Mouse (Mus musculus) embryonic stem cell, embryonic (primary cell): ENCODE data around the gene Chek2.
"Not testable (repeated sequence)": the region's sequence is repeated elsewhere in the genome, so short reads cannot be mapped to it uniquely, and the experiment has no call there.

Source experiments
- CTCF ChIA-PET, 4 experiments: fragments of 300-600 bp in 2 of 4; fragments of 350-600 bp in 2 of 4; sonication (Branson Sonifier 250); formaldehyde crosslinking; loops; one replicate each; lab custom pipeline; 2022; ENCODE audit warnings: inconsistent platforms in 2 of 4; lab: Charles Lee
- POLR2A ChIA-PET, 4 experiments: fragments of 300-600 bp in 2 of 4; fragments of 350-600 bp in 2 of 4; sonication (Branson Sonifier 250); formaldehyde crosslinking; loops; one replicate each; lab custom pipeline; 2022; ENCODE audit warnings: antibody characterized with exemption in 4 of 4, inconsistent platforms in 1 of 4; lab: Charles Lee

Gene Chek2

DNA sequence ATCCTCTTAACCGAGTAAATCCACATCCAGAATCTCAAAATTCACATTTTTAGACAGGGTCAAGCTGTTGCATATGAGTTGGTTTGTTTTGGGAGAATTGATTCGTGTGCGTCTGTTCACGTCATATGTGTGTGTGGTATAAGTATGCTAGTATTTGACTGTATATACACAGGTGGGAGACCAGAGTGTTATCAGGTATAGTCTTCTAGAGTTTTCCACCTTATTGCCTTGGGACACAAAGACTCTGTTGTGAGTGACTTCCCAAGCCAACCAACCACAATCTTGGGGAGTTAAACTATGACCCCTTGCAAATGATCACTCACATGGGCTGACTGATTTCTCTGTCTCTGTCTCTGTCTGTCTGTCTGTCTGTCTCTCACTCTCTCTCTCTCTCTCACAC lies 15.4 kb upstream of the Chek2 start:
- ChIA-PET CTCF (interaction anchor here in 2 of 4 experiments (1.2 to 1.4 kb wide), 2 partner anchors 12 to 36 kb away, joined by 4 to 8 read pairs; no protein-coding TSS in a partner anchor), POLR2A (interaction anchor here in 2 of 4 experiments (0.7 to 1.8 kb wide), 3 partner anchors 11 to 20 kb away, joined by 3 to 4 read pairs (median 4); no protein-coding TSS in a partner anchor)

DNA sequence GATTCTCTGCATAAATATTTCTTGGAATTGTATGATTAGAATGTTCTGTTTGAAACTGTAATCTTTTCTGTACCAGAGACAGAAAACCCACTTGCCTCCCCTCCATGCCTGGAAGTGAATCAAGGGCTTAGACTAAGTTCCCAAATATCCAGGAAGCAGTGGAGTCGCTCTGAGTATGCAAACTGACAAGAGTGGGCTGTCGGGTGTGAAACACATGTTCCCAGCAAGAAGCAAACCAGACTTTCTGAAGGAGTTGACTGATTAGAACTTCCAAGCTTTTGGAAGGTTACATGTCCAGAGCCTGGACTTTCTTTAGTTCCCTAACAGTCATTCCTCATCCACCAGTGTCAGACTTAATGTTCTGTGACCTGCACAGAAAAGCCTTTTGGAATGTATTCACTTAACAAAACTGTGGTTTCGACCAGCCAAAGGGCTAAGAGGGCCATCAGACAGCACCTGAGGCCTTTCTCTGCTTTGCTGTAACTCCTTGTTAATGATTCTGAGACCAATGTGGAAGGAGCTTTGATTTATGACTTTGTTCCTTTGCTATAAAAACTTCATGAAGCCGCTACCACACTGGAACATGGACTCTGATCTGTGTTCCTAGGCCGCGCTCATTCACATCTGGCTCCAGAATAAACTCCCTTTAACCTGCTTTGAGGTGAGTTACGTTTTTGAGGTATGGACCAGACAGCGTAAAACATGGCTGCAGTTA lies 12.8 kb upstream of the Chek2 start:
- POLR2A ChIA-PET: interaction anchor here in 3 of 4 experiments (0.7 to 5.3 kb wide), 9 partner anchors 7 to 28 kb away, joined by 3 to 29 read pairs (median 4); partner anchors contain the start of gene Ulk1 (in 2 of the 3)
- CTCF ChIA-PET: interaction anchor here in 3 of 4 experiments (0.6 to 2.2 kb wide), 5 partner anchors 9 to 381 kb away, joined by 3 to 9 read pairs (median 4); no protein-coding TSS in a partner anchor

DNA sequence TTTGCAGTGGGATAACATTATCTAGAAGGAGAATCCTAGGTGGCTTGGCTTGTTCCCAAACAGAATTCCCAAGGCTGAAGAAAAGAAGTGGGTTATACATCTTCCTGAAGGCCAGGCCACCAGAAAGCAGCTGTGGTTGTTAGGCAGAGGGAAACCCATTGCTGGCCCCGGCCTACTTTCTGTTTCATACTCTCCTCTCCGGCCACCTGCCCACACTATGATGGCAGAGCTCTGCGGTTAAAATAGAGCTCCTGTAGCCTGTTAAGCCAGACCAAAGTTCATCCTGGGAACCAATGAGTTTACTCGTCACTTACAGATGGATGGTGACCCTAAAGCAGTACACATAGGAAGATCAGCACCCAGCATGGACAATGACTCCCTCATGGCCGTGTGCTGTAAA lies 12.2 kb upstream of the Chek2 start:
- ChIA-PET CTCF (interaction anchor here in 3 of 4 experiments (0.6 to 2.2 kb wide), 4 partner anchors 8 to 381 kb away, joined by 3 to 9 read pairs (median 6); no protein-coding TSS in a partner anchor), POLR2A (interaction anchor here in 3 of 4 experiments (0.7 to 5.3 kb wide), 10 partner anchors 8 to 29 kb away, joined by 3 to 29 read pairs (median 4); partner anchors contain the start of gene Ulk1 (in 2 of the 3))

GRCm38 (mm10) chr5:110831036-110831720 lies 8.6 kb upstream of the Chek2 start:
- ChIA-PET POLR2A (interaction anchor here in 3 of 4 experiments (0.6 to 5.3 kb wide), 13 partner anchors 9 to 60 kb away, joined by 3 to 29 read pairs (median 5); partner anchors contain the start of genes Ulk1 (in 3 of the 3) and Ep400 (in 1 of the 3)), CTCF (interaction anchor here in 2 of 4 experiments (0.8 to 1.1 kb wide), 2 partner anchors 43 kb away, joined by 4 to 5 read pairs; no protein-coding TSS in a partner anchor)

- CTCF ChIA-PET: interaction anchor here (0.6 to 2.7 kb wide), 13 partner anchors 9 to 434 kb away, joined by 3 to 14 read pairs (median 4); partner anchors contain the start of gene Ulk1 (in 1 of the 4)
- POLR2A ChIA-PET: interaction anchor here in 3 of 4 experiments (0.6 to 3.0 kb wide), 17 partner anchors 9 to 184 kb away, joined by 3 to 24 read pairs (median 5); partner anchors contain the start of genes Ep400 (in 2 of the 3), Ulk1 (in 2 of the 3), Pus1 (in 1 of the 3) and Ttc28 (in 1 of the 3)
Observed at GRCm38 (mm10) chr5:110835959-110836358, 3.8 kb upstream of the Chek2 start.

- POLR2A ChIA-PET: interaction anchor here in 2 of 4 experiments (0.5 to 5.6 kb wide), 4 partner anchors 28 to 439 kb away, joined by 3 to 64 read pairs (median 4); partner anchors contain the start of gene Ulk1 (in 1 of the 2)
- CTCF ChIA-PET: not testable (repeated sequence)
Observed at GRCm38 (mm10) chr5:110838016-110838415, 1.8 kb upstream of the Chek2 start.

- CTCF ChIA-PET: interaction anchor here (0.5 to 2.8 kb wide), 8 partner anchors 12 to 479 kb away, joined by 3 to 15 read pairs (median 4); partner anchors contain the start of gene Ulk1 (in 1 of the 4)
Observed at GRCm38 (mm10) chr5:110839038-110839677, 621 bp upstream of the Chek2 start.

DNA sequence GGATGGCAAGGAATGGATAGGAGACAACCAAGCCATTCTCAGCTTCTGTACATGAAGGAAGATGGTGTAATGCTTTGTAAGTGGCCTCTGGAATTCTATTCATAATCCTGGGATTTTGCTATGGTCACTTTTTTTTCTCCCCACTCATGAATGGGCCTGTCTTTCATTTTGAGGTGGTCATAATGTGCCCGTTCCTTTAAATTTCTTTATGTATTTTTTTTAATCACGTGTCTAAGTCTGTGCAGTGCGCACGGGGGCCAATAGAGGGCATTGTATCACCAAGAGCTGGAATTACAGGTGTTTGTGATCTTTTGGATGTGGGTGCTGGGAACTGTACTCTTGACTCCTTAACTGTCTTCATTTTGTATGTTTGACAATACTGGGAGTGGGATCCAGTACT lies 686 bp downstream of the Chek2 start:
- ChIA-PET POLR2A (interaction anchor here (0.6 to 5.8 kb wide), 48 partner anchors 9 to 436 kb away, joined by 3 to 64 read pairs (median 6); partner anchors contain the start of genes Ep400 (in 3 of the 4), Ulk1 (in 3 of the 4) and Ttc28 (in 2 of the 4)), CTCF (interaction anchor here (0.6 to 3.4 kb wide), 38 partner anchors 10 to 523 kb away, joined by 3 to 37 read pairs (median 4); partner anchors contain the start of genes Ep400 (in 3 of the 4), Fbrsl1 (in 1 of the 4), Ttc28 (in 1 of the 4) and Ulk1 (in 1 of the 4))

More at GRCm38 (mm10) chr5:110839038-110839677, 621 bp upstream of the Chek2 start:
- POLR2A ChIA-PET: interaction anchor here (0.6 to 5.8 kb wide), 14 partner anchors 14 to 68 kb away, joined by 3 to 64 read pairs (median 6); partner anchors contain the start of genes Ulk1 (in 2 of the 4) and Ep400 (in 1 of the 4)

GRCm38 (mm10) chr5:110841046-110841862 lies 1.5 kb downstream of the Chek2 start:
- ChIA-PET CTCF (interaction anchor here (0.5 to 3.4 kb wide), 43 partner anchors 9 to 463 kb away, joined by 3 to 37 read pairs (median 4); partner anchors contain the start of genes Ep400 (in 3 of the 4), Fbrsl1 (in 1 of the 4), Ttc28 (in 1 of the 4) and Ulk1 (in 1 of the 4)), POLR2A (interaction anchor here (0.6 to 5.8 kb wide), 54 partner anchors 9 to 435 kb away, joined by 3 to 64 read pairs (median 5); partner anchors contain the start of genes Ep400 (in 3 of the 4), Ulk1 (in 3 of the 4) and Ttc28 (in 2 of the 4))

DNA sequence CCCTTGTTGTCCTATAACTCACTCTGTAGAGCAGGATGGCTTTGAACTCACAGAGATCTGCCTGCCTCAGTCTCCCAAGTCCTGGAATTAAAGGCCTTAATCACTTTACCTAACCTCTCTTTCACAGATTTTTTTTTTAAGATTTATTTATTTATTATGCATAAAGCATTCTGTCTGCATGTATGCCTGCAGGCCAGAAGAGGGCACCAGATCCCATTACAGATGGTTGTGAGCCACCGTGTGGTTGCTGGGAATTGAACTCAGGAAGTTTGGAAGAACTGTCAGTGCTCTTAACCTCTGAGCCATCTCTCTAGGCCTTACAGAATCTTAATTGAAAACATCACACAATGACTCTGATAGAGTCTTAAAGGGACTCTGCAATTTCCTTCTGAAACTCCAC lies 13.2 kb downstream of the Chek2 start:
- POLR2A ChIA-PET: interaction anchor here in 3 of 4 experiments (0.6 to 2.1 kb wide), 6 partner anchors 9 to 263 kb away, joined by 3 to 14 read pairs (median 5); no protein-coding TSS in a partner anchor
- CTCF ChIA-PET: interaction anchor here in 2 of 4 experiments (1.2 to 1.9 kb wide), 3 partner anchors 12 to 417 kb away, joined by 4 to 9 read pairs (median 6); no protein-coding TSS in a partner anchor

DNA sequence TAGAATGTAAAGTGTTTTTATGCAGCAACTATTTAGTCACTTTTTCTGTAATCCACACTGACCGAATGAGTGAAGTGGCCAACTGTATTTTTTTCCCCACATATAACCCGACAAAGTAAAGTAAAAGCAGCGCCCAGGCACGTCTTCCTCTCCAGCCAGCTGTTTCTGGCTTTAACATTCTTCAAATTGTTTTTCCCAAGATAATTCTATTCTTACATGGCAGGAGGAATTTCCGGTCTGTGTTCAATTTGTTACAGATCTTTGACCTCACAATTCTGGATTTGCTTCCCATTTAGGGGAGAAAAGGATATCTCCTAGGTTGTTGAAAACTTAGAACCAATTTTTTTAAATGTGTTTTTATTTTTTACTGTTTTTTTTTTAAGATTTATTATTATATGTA lies 17.3 kb downstream of the Chek2 start:
- POLR2A ChIA-PET: no interaction called here
- CTCF ChIA-PET: no interaction called here

DNA sequence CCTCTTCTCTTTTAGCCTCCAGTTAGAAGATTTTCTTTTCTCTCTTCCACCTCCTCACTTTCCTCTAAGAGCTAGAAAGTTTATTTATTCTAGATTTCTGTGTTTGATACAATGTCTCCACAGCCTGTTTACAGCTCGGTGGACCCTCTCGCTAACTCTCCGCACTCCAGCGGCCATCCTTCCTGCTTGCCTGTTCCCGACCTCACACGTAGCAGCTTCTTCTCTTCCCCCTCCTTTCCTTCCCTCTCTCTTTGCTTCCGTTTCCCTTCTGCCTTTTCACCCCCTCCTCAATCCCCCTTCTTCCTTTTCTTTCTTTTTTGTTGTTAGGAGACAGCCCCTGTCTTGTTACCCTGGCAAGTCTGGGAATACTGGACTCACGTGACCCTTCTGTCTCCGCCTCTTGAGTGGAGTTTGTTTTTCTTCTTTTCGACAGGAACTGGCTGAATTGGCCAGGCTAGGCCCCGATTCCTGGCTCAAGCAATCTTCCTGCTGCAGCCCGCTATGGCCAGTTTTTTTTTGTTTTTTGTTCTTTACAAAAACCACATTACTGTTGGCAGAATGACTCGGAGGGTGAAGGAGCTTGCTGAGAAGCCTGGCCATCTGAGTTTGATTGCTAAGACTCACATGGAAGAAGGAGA lies 19.4 kb downstream of the Chek2 start:
- ChIA-PET POLR2A (interaction anchor here in 3 of 4 experiments (0.8 to 2.1 kb wide), 7 partner anchors 11 to 69 kb away, joined by 3 to 13 read pairs (median 4); partner anchors contain the start of genes Ttc28 (in 1 of the 3) and Ulk1 (in 1 of the 3)), CTCF (interaction anchor here (0.8 to 1.7 kb wide), 6 partner anchors 18 to 411 kb away, joined by 3 to 4 read pairs (median 3); no protein-coding TSS in a partner anchor)

GRCm38 (mm10) chr5:110860445-110860844 lies 20.7 kb downstream of the Chek2 start:
- POLR2A ChIA-PET: interaction anchor here in 3 of 4 experiments (0.6 to 2.1 kb wide), 8 partner anchors 15 to 106 kb away, joined by 3 to 13 read pairs (median 4); partner anchors contain the start of gene Ulk1 (in 1 of the 3)

GRCm38 (mm10) chr5:110868460-110868859 lies 28.7 kb downstream of the Chek2 start:
- POLR2A ChIA-PET: interaction anchor here in 3 of 4 experiments (0.7 to 1.6 kb wide), 6 partner anchors 9 to 43 kb away, joined by 3 to 5 read pairs (median 5); partner anchors contain the start of gene Ttc28 (in 1 of the 3)

More at GRCm38 (mm10) chr5:110860445-110860844, 20.7 kb downstream of the Chek2 start:
- CTCF ChIA-PET: interaction anchor here in 3 of 4 experiments (1.2 to 1.5 kb wide), 3 partner anchors 72 to 409 kb away, joined by 3 read pairs; no protein-coding TSS in a partner anchor

DNA sequence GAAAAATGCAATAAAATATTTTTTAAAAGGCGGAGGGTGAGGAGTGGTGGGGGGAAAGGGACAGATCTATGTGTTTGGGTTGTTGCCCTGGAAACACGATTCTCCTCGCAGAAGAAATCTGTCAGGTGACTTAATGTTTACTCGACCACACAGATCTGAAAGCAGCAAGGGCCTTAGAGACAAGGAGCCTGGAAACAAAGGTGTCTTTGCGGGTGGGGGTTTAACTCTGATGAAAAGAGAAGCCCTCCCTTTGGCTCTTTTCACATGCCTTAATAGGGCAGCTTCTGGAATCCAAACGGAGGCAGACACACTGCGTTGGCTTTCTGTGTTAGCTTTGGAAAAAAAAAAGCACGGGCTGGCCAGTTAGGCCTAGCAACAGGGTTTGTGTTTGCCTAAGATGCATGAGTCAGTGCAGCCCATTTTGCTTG lies 29.5 kb downstream of the Chek2 start:
- CTCF ChIA-PET: interaction anchor here in 1 of 4 experiments (0.9 kb wide), 1 partner anchor 400 kb away, joined by 3 read pairs; no protein-coding TSS in a partner anchor
- POLR2A ChIA-PET: interaction anchor here in 3 of 4 experiments (0.6 to 2.9 kb wide), 13 partner anchors 9 to 116 kb away, joined by 3 to 11 read pairs (median 3); partner anchors contain the start of gene Ttc28 (in 2 of the 3)

More at GRCm38 (mm10) chr5:110868460-110868859, 28.7 kb downstream of the Chek2 start:
- CTCF ChIA-PET: interaction anchor here in 2 of 4 experiments (0.7 to 1.1 kb wide), 2 partner anchors 340 to 401 kb away, joined by 3 read pairs; no protein-coding TSS in a partner anchor
